Mouse (Mus musculus): ENCODE results near the gene Ncln. TPM values are rescaled to one million over a fixed set of nuclear protein-coding genes. Genes with fewer than 3 reads are reported as not detected.

Ncln gene
- polyA plus RNA-seq, 1 experiment from 2014 or later, result 69.7 TPM

DNA sequence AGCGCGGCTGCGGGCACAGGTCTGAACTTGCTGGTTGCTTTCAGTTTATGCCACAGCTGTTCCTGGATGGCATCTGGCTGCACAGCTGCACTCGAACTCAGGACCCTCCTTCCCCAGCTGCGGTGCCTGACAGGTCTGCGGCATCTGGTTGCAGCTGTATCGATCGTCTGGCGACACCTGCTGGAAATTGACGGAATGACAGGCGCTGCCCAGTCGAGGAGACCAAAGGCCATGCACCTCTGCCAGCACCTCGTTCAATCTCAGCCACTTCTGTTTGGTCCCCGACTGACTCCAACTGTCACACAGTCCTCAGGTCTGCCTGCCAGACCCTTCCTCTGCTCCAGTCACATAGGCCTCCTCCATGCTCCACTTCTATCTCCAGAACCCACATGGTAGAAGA is 30.6 kb upstream of the Ncln start:
- Histone ChIP-seq H3K36me3 (replicated peaks) (peaks cover 11% of the 10 kb centered on the region; the same call in 1 of the 2 replicates), H3K4me3 (no peak overlapping the region), H3K9me3 (no peaks in the 10 kb centered on the region), H3K27me3 (replicated peaks) (no peaks in the 10 kb centered on the region), H3K9ac (no peak overlapping the region), H3K27ac (no peak overlapping the region), H3K4me1 (no peaks in the 10 kb centered on the region), H3K4me2 (no peak overlapping the region)
- no peak for ATAC-seq (replicated peaks)
- WGBS, result 16% methylated on average over 14 of the region's 14 CpGs

DNA sequence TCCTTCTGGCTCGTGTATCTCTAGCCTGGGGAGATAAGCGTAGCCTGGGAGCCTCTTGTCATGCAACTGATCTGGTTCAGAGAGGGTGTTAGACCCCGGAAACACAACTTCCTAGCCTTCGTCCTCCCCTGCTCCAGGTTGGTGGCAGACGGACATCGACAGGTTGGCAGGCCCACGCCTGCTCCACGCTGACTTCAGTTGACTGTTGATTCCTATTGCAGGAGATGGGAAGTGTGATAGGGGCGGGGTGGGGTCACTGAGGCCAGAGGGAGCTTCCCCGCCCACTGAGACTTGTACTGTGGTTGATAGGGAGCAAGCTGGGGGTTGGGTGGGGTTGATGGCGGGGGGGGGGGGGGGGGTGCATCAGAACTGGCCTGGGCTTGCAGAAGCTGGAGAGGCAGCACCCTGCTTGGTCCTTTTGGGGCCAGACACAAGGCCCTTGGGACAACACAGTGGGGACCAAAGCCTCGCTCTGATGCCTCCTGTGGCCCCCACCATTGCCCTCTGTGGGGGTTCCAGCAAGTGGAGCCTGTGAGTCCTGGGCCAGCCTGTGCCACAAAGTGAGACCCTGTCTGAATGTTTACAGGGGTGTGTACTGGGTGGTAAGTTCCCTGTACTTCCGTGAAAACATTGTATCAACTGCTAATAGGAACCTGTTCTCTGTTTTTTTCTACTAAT is 29.0 kb upstream of the Ncln start:
- Histone ChIP-seq H3K4me3 (no peak overlapping the region), H3K9me3 (no peaks in the 10 kb centered on the region), H3K4me1 (no peaks in the 10 kb centered on the region), H3K27me3 (replicated peaks) (no peaks in the 10 kb centered on the region), H3K9ac (no peak overlapping the region), H3K4me2 (no peak overlapping the region), H3K27ac (no peak overlapping the region), H3K36me3 (replicated peaks) (peaks cover 9% of the 10 kb centered on the region; the same call in 1 of the 2 replicates)
- no peak for ATAC-seq (replicated peaks)
- WGBS, result 70% methylated on average over 13 of the region's 13 CpGs

DNA sequence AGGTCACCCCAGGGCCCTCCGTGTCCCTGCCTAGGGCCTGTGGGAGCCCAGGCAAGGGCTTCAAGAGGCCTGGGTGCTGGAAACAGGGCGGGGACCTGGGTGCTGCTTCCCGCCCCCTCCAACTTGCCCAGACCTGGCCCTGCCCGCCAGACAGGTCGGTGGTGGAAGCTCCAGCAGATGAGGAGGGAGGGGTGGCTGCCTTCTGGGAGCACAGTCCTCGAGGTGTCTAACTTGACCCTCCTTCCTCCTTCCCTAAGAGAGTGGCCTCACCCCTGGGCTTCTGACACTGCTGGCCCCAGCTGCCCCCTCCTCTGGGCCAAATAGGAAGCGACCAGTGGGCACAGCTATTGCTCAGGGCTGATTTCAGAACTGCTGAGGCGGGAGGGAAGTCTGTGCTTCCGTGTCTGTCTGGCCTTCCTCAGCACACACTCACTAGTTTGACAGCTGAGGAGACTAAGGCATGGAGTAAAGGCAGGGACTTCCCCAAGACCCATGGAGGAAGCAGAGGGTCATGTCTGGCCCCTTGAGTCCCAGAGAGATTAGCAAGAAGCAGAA is 27.9 kb upstream of the Ncln start, which contains the start of gene Gna15:
Gna15 (minus strand) TSS at position 175 of the 555 bp plus-strand sequence.
- H3K27ac ChIP-seq, result no peak within 1 kb of the TSS
- ATAC-seq (replicated peaks), result no peak
- H3K4me3 ChIP-seq, result no peak within 1 kb of the TSS
- 27% methylated on average over 9 of the region's 9 CpGs for whole genome bisulfite sequencing
- H3K4me1 ChIP-seq, result no peaks in the 10 kb centered on the region
- no peaks in the 10 kb centered on the region for H3K9me3 ChIP-seq
- no peak within 1 kb of the TSS for H3K9ac ChIP-seq
- H3K27me3 ChIP-seq (replicated peaks), result no peaks in the 10 kb centered on the region
- H3K36me3 ChIP-seq (replicated peaks), result no peaks in the 10 kb centered on the region; the same call in 1 of the 2 replicates
- H3K4me2 ChIP-seq, result no peak within 1 kb of the TSS

DNA sequence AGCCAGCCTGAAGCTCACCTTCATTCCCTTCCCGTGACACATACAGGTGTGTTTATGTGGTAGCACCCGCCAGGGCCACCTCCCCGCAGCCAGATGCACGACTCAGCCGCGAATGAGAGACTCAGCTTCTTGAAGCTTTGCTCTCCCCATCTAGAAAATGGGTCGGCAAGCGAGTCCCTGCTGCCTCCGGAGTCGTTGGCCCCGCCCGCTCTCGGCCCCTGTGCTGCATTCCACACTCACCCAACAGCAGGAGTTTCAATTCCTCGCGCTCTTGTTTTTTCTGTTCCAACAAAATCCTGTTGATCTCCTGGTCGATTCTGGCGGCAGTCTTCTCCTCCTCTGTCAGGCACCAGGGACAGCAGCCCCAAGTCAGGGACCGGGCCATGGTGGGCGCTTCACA is 27.4 kb upstream of the Ncln start:
- ATAC-seq (replicated peaks), result no peak
- H3K4me1 ChIP-seq, result no peaks in the 10 kb centered on the region
- no peaks in the 10 kb centered on the region for H3K27me3 ChIP-seq (replicated peaks)
- no peak overlapping the region for H3K9ac ChIP-seq
- H3K4me3 ChIP-seq, result no peak overlapping the region
- H3K27ac ChIP-seq, result no peak overlapping the region
- WGBS, result 24% methylated on average over 19 of the region's 19 CpGs
- no peaks in the 10 kb centered on the region for H3K9me3 ChIP-seq
- H3K36me3 ChIP-seq (replicated peaks), result no peaks in the 10 kb centered on the region
- H3K4me2 ChIP-seq, result no peak overlapping the region

DNA sequence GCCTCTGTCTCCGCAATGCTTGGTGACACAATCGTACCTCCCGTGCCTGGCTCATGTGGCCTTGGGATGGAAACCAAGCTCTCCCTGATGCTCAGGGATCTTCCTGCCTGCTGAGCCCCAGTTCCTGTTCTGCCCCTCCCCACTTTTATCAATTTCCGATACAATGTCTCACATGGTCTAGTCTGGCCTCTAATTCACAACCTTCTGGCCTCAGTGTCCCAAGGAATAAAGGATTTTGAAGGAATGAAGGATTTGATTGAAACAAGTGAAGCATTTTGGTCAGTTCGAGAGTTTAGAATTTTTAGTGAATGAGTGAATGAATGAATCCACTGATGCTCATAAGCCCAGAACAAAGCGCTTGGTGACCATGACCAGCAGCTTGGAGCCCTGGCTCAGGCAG is 26.9 kb upstream of the Ncln start:
- Histone ChIP-seq H3K27me3 (replicated peaks) (no peaks in the 10 kb centered on the region), H3K9me3 (no peaks in the 10 kb centered on the region), H3K27ac (no peak overlapping the region), H3K4me2 (no peak overlapping the region), H3K4me1 (no peaks in the 10 kb centered on the region), H3K4me3 (no peak overlapping the region), H3K9ac (no peak overlapping the region), H3K36me3 (replicated peaks) (no peaks in the 10 kb centered on the region)
- WGBS, result 71% methylated on average over 6 of the region's 6 CpGs
- ATAC-seq (replicated peaks), result no peak

DNA sequence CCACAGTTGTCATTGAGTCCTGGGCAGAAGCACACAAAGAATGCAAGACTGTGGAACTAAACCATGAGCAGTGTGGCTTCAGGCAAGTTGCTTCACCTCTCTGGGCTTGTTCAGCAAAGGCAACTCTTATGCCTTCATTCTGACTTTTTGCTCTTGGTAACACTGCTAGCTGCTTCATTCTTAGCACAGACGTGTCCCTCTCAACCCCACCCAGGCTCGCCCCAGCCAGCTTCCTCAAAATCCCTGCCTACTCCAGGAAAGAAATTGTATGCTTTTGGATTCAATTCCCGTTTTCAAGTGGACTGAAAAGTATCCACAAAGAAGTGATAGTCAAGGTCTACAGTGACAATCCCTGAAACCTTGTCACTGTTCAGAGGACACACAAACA is 23.8 kb upstream of the Ncln start:
- Histone ChIP-seq H3K4me3 (no peak overlapping the region), H3K9ac (no peak overlapping the region), H3K4me1 (no peaks in the 10 kb centered on the region), H3K4me2 (no peak overlapping the region), H3K36me3 (replicated peaks) (no peaks in the 10 kb centered on the region), H3K9me3 (no peaks in the 10 kb centered on the region), H3K27me3 (replicated peaks) (0 out of 2 replicates have a peak, but pooled peaks cover 4% of the 10 kb centered on the region), H3K27ac (no peak overlapping the region)
- ATAC-seq (replicated peaks), result no peak
- WGBS, result 70% methylated on average over 3 of the region's 3 CpGs

DNA sequence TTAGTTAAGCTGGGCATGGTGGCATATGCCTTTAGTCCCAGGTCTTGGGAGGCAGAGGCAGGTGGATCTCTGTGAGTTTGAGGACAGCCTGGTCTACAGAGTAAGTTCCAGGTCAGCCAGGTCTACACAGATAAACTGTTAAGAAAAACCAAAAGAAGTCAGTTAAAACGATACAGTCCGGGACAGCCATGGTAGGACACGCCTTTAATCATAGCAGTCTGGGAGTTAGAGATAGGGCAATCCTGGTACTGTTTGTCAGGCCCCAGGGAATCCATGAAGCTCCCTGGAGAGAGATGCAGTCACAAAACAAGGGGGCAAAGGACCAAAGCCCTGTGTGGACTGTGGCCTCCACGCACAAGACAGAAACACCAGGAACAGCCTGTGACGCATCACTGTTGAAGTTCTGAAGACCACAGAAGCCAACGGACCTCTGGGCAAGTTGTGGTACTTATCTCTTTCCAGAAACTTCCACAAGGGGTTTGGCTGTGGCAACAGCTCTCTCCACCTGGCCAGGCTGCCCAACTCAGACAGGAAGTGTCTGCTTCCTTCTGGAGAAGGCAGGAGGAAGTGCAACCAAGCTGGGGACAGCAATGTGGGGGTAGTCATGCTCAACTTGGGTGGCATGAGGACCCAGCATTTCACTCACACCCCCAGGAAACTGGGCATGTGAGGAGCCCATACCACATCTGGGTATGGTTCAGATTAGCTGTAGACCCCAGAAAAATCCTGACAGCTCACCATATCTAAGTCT is 23.2 kb upstream of the Ncln start:
- H3K9ac ChIP-seq, result no peak overlapping the region
- H3K4me3 ChIP-seq, result no peak overlapping the region
- H3K9me3 ChIP-seq, result no peaks in the 10 kb centered on the region
- WGBS, result 91% methylated on average over 6 of the region's 6 CpGs
- ATAC-seq (replicated peaks), result no peak
- H3K36me3 ChIP-seq (replicated peaks), result no peaks in the 10 kb centered on the region
- no peak overlapping the region for H3K27ac ChIP-seq
- no peaks in the 10 kb centered on the region for H3K4me1 ChIP-seq
- H3K4me2 ChIP-seq, result no peak overlapping the region
- H3K27me3 ChIP-seq (replicated peaks), result 0 out of 2 replicates have a peak, but pooled peaks cover 4% of the 10 kb centered on the region

DNA sequence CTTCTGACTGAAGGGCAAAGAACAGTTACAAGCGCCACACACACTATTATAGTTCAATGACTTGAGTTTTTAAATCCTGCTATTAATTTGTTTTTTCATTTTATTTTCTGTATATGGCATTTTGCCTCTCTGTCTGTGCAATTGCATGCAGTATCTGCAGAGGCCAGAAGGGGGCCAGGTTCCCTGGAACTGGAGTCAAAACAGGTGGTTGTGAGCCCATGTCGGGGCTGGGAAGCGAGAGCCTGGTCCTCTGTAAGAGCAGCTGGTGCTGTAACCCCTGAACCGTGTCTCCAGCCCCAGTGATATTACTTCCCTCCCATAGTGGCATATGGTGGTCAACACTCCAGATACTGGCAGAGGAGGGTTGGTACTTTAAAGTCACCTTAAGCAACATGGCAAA is 22.4 kb upstream of the Ncln start:
- ATAC-seq (replicated peaks), result no peak
- WGBS, result 15% methylated on average over 4 of the region's 4 CpGs
- Histone ChIP-seq H3K27ac (no peak overlapping the region), H3K9me3 (no peaks in the 10 kb centered on the region), H3K4me1 (no peaks in the 10 kb centered on the region), H3K9ac (no peak overlapping the region), H3K4me2 (no peak overlapping the region), H3K4me3 (no peak overlapping the region), H3K27me3 (replicated peaks) (0 out of 2 replicates have a peak, but pooled peaks cover 4% of the 10 kb centered on the region), H3K36me3 (replicated peaks) (no peaks in the 10 kb centered on the region)

DNA sequence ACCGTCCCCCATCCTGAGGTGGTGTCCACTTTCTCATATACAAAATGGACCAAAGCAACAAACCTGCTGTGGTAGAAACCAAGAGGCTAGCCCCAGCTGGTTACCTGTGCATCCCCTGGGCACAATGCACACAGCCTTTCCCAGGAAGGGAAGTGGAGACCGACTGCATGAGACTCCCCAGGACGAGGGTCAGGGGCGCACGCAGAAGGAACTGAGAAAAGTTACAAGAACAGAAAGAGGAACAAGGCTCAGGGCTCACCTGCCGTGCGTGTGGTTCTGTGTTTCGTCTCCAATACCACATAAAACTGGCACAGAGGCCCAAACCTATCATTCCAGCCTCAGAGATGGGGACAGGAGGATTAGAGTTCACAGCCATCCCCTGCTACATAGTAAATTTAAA is 21.0 kb upstream of the Ncln start:
- no peaks in the 10 kb centered on the region for H3K4me1 ChIP-seq
- peaks cover 4% of the 10 kb centered on the region; the same call in 1 of the 2 replicates for H3K27me3 ChIP-seq (replicated peaks)
- no peak overlapping the region for H3K9ac ChIP-seq
- no peaks in the 10 kb centered on the region for H3K9me3 ChIP-seq
- no peak for ATAC-seq (replicated peaks)
- no peaks in the 10 kb centered on the region for H3K36me3 ChIP-seq (replicated peaks)
- H3K4me2 ChIP-seq, result no peak overlapping the region
- H3K27ac ChIP-seq, result no peak overlapping the region
- H3K4me3 ChIP-seq, result no peak overlapping the region
- 77% methylated on average over 8 of the region's 8 CpGs for WGBS

DNA sequence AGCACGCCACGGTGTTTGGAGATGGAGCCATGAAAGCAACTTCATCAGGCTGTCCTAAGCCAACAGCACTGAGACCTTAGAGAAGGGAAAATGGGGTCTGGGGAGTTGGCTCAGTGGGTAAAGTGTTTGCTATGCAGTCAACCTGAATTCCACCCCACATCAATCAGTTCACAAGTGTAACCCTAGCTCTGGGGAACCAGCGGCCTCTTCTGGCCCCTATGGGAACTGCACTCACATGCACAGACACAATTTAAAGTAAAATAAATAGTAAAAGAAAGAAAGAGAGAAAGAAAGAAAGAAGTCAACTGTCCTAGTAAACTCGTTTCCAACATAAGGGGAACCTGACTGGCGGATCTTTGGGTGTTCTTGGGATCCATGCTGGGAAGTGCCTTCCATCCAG is 17.6 kb upstream of the Ncln start:
- Histone ChIP-seq H3K9ac (no peak overlapping the region), H3K4me3 (no peak overlapping the region), H3K9me3 (no peaks in the 10 kb centered on the region), H3K27me3 (replicated peaks) (peaks cover 4% of the 10 kb centered on the region; the same call in 1 of the 2 replicates), H3K27ac (no peak overlapping the region), H3K36me3 (replicated peaks) (no peaks in the 10 kb centered on the region), H3K4me1 (no peaks in the 10 kb centered on the region), H3K4me2 (no peak overlapping the region)
- WGBS, result 86% methylated on average over 5 of the region's 5 CpGs
- no peak for ATAC-seq (replicated peaks)

DNA sequence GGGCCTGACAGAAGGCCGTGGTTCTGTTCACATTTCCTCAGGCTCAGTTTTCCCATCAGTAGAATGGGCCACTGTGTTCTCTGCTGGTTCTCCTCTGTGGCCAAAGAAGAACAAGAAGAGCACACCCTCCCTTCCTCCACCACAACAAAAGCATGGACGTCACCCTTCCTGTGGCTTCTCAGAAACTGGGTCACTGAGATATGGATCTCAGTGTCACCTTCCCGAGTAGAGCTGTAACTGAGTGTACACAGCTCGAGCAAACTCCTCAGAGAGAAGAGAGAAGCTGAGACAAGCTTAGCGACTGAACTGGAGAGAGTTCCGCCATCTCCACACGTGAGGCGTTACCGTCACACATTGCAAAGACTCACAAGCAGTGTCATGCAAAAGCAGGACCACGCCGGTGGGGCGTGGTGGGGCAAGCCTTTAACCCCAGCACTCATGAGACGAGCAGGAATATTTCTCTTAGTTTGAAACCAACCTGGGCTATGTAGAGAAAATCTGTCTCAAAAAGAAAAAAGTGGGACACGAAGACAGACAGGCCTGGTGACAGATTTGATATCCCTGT is 14.1 kb upstream of the Ncln start:
- H3K4me2 ChIP-seq, result no peak overlapping the region
- 80% methylated on average over 14 of the region's 14 CpGs for WGBS
- no peaks in the 10 kb centered on the region; the same call in 1 of the 2 replicates for H3K27me3 ChIP-seq (replicated peaks)
- no peaks in the 10 kb centered on the region for H3K9me3 ChIP-seq
- no peaks in the 10 kb centered on the region for H3K36me3 ChIP-seq (replicated peaks)
- ATAC-seq (replicated peaks), result no peak
- H3K9ac ChIP-seq, result no peak overlapping the region
- H3K4me3 ChIP-seq, result no peak overlapping the region
- no peak overlapping the region for H3K27ac ChIP-seq
- H3K4me1 ChIP-seq, result no peaks in the 10 kb centered on the region

DNA sequence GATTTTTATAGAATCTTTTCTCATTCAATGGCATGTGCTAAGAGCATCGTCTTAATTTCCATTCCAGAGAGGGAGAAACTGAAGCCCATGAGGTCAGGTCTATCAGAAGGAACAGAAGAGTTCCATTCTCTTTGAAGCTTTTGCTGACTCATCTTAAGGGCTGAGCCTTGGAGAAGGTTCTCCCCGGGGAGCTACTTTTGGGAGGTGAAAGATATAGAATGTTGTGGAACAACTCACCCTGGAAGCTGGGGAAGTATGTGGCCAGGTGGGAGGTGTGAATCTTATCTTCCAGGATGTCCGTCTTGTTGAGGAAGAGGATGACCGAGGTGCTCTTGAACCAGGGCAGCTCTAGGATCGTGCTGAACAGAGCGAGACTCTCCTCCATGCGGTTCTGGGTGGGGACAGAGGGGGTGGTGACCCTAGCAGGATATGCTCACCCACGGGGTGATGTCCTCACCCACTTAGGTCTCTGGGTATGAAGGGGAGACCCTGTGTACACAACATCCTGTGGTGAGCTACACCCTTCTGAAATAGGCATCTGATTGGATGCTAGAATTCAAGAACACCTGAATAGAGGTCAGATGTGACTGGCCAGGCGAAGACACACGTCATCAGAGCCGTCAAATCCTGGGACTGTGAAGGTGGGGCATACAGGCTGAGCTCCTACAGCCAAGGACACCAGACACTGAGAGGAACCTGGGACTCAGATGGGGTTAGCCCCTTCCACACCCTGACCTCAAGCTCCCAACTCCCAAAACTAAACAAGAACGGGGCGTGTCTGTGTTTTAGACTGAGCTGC is 11.7 kb upstream of the Ncln start:
- H3K9me3 ChIP-seq, result no peaks in the 10 kb centered on the region
- 0 out of 2 replicates have a peak, but pooled peaks cover 1% of the 10 kb centered on the region for H3K4me1 ChIP-seq
- peaks cover 5% of the 10 kb centered on the region; the same call in 1 of the 2 replicates for H3K27me3 ChIP-seq (replicated peaks)
- no peak overlapping the region for H3K4me3 ChIP-seq
- H3K9ac ChIP-seq, result no peak overlapping the region
- no peaks in the 10 kb centered on the region for H3K36me3 ChIP-seq (replicated peaks)
- no peak for ATAC-seq (replicated peaks)
- H3K27ac ChIP-seq, result no peak overlapping the region
- no peak overlapping the region for H3K4me2 ChIP-seq
- WGBS, result 81% methylated on average over 13 of the region's 13 CpGs

All from midbrain, embryonic 15.5 days (tissue).